Mouse (Mus musculus) CH12.LX (cell line): ENCODE data around the gene Gpr146. TPM values are rescaled to one million over a fixed set of nuclear protein-coding genes. Genes with fewer than 3 reads are reported as not detected.

Source experiments
- DNase-seq: peaks from one replicate; pipeline ENCODE4 v3.0.0-alpha.2; 2013; ENCODE audit errors: extremely low read depth
- H3K27ac ChIP-seq: 2 replicates; pipeline ENCODE4 v1.5.1; 2012; ENCODE audit warnings: low read depth, mild to moderate bottlenecking, control low read depth, moderate library complexity; ENCODE audit not compliant: insufficient read depth
- H3K27me3 ChIP-seq: replicated peaks from 2 replicates; pipeline ENCODE3; 2012; ENCODE audit warnings: inconsistent platforms
- H3K36me3 ChIP-seq, 2 experiments: replicated peaks in 1 of 2; 2 replicates each; pipeline versions ENCODE3 to v1.6.1; 2012; ENCODE audit warnings: inconsistent platforms in 1 of 2, low read length in 1 of 2, mild to moderate bottlenecking in 1 of 2, mixed read lengths in 1 of 2, moderate library complexity in 1 of 2; ENCODE audit not compliant: control insufficient read depth in 1 of 2, insufficient read depth in 1 of 2
- H3K4me1 ChIP-seq, 2 experiments: 2 replicates each; pipeline ENCODE4 v1.6.1; 2012; ENCODE audit warnings: inconsistent platforms in 1 of 2, moderate library complexity in 1 of 2; ENCODE audit not compliant: insufficient read depth in 2 of 2, control insufficient read depth in 1 of 2
- H3K4me2 ChIP-seq: 2 replicates; pipeline ENCODE4 v1.6.1; 2012; ENCODE audit warnings: low read depth, mild to moderate bottlenecking, control low read depth; ENCODE audit not compliant: poor library complexity, insufficient read depth, severe bottlenecking
- H3K4me3 ChIP-seq, 3 experiments: fragments of 150-350 bp in 1 of 3; sonication (generic) in 1 of 3; replicated peaks in 1 of 3; 2 replicates each; pipeline versions ENCODE3 to v1.5.1; 2011 to 2012; ENCODE audit warnings: low read depth in 2 of 3, low read length in 2 of 3, mild to moderate bottlenecking in 2 of 3, moderate library complexity in 2 of 3, control low read depth in 1 of 3, improper control_type of control experiment in 1 of 3, inconsistent platforms in 1 of 3, mixed read lengths in 1 of 3; ENCODE audit not compliant: poor library complexity in 1 of 3
- H3K79me2 ChIP-seq: replicated peaks from 2 replicates; pipeline ENCODE4 v1.6.1; 2012; ENCODE audit warnings: mild to moderate bottlenecking, moderate library complexity; ENCODE audit not compliant: control insufficient read depth, poor library complexity, insufficient read depth, severe bottlenecking; ENCODE audit errors: extremely low read depth
- H3K9ac ChIP-seq: 2 replicates; pipeline ENCODE4 v1.6.1; 2012; ENCODE audit warnings: low read depth, mild to moderate bottlenecking, control low read depth, moderate library complexity; ENCODE audit not compliant: insufficient read depth
- H3K9me3 ChIP-seq: replicated peaks from 2 replicates; pipeline ENCODE3; 2012; ENCODE audit warnings: low read length, inconsistent platforms, mixed read lengths
- CHD1 ChIP-seq: IDR thresholded peaks from 2 replicates; pipeline ENCODE4 v1.6.1; 2012; ENCODE audit warnings: low read depth, low read length, improper control_type of control experiment, inconsistent platforms
- CHD2 ChIP-seq: IDR thresholded peaks from 2 replicates; pipeline ENCODE4 v1.6.1; 2011; ENCODE audit warnings: low read length, improper control_type of control experiment
- CTCF ChIP-seq, 2 experiments: IDR thresholded peaks in 1 of 2; conservative IDR thresholded peaks in 1 of 2; 2 replicates each; pipeline ENCODE4 v1.5.1; 2011 to 2012; ENCODE audit warnings: low read depth in 2 of 2, low read length in 2 of 2, improper control_type of control experiment in 1 of 2, inconsistent platforms in 1 of 2, mild to moderate bottlenecking in 1 of 2, moderate library complexity in 1 of 2
- ELF1 ChIP-seq: IDR thresholded peaks from 2 replicates; pipeline ENCODE4 v1.6.1; 2014; ENCODE audit warnings: low read depth, mild to moderate bottlenecking, inconsistent platforms, low read length, improper control_type of control experiment
- EP300 ChIP-seq: IDR thresholded peaks from 2 replicates; pipeline ENCODE4 v1.6.1; 2011; ENCODE audit warnings: low read length, improper control_type of control experiment
- ETS1 ChIP-seq: conservative IDR thresholded peaks from 2 replicates; pipeline ENCODE4 v1.6.1; 2012; ENCODE audit warnings: low read depth, mild to moderate bottlenecking, inconsistent platforms, low read length, improper control_type of control experiment, moderate library complexity
- GABPA ChIP-seq: IDR thresholded peaks from 2 replicates; pipeline ENCODE4 v1.6.1; 2012; ENCODE audit warnings: low read depth, low read length, improper control_type of control experiment, inconsistent platforms; ENCODE audit not compliant: insufficient replicate concordance
- HCFC1 ChIP-seq: IDR thresholded peaks from 2 replicates; pipeline ENCODE4 v1.6.1; 2012; ENCODE audit warnings: low read depth, mild to moderate bottlenecking, inconsistent platforms, low read length, improper control_type of control experiment
- JUND ChIP-seq: conservative IDR thresholded peaks from 2 replicates; pipeline ENCODE4 v1.6.1; 2011; ENCODE audit warnings: low read depth, low read length, improper control_type of control experiment
- KAT2A ChIP-seq: IDR thresholded peaks from 2 replicates; pipeline ENCODE4 v1.6.1; 2012; ENCODE audit warnings: low read length, improper control_type of control experiment, inconsistent platforms; ENCODE audit not compliant: insufficient replicate concordance
- MAFK ChIP-seq: IDR thresholded peaks from 2 replicates; pipeline ENCODE4 v1.6.1; 2011; ENCODE audit warnings: low read length, improper control_type of control experiment; ENCODE audit not compliant: insufficient replicate concordance
- MAZ ChIP-seq: IDR thresholded peaks from 2 replicates; pipeline ENCODE4 v1.6.1; 2012; ENCODE audit warnings: low read depth, mild to moderate bottlenecking, inconsistent platforms, low read length, improper control_type of control experiment, moderate library complexity
- MEF2A ChIP-seq: IDR thresholded peaks from 2 replicates; pipeline ENCODE4 v1.6.1; 2014; ENCODE audit warnings: low read depth, mild to moderate bottlenecking, inconsistent platforms, low read length, improper control_type of control experiment, borderline replicate concordance
- MYC ChIP-seq: IDR thresholded peaks from 2 replicates; pipeline ENCODE4 v1.6.1; 2011; ENCODE audit warnings: low read depth, mild to moderate bottlenecking, improper control_type of control experiment, low read length
- POLR2A ChIP-seq: IDR thresholded peaks from 2 replicates; pipeline ENCODE4 v1.6.1; 2011; ENCODE audit warnings: low read depth, mild to moderate bottlenecking, improper control_type of control experiment, low read length
- RCOR1 ChIP-seq: conservative IDR thresholded peaks from 2 replicates; pipeline ENCODE4 v1.6.1; 2012; ENCODE audit warnings: low read depth, mild to moderate bottlenecking, inconsistent platforms, low read length, improper control_type of control experiment
- SMC3 ChIP-seq: IDR thresholded peaks from 2 replicates; pipeline ENCODE4 v1.6.1; 2011; ENCODE audit warnings: low read depth, low read length, improper control_type of control experiment
- TBP ChIP-seq: conservative IDR thresholded peaks from 2 replicates; pipeline ENCODE4 v1.6.1; 2011; ENCODE audit warnings: low read depth, low read length, improper control_type of control experiment
- USF1 ChIP-seq: IDR thresholded peaks from 2 replicates; pipeline ENCODE4 v1.6.1; 2014; ENCODE audit warnings: low read depth, mild to moderate bottlenecking, inconsistent platforms, low read length, improper control_type of control experiment
- USF2 ChIP-seq: conservative IDR thresholded peaks from 2 replicates; pipeline ENCODE4 v1.6.1; 2011; ENCODE audit warnings: low read depth, low read length, improper control_type of control experiment
- ZMIZ1 ChIP-seq: IDR thresholded peaks from 2 replicates; pipeline ENCODE4 v1.6.1; 2012; ENCODE audit warnings: low read depth, mild to moderate bottlenecking, inconsistent platforms, low read length, improper control_type of control experiment
- ZNF384 ChIP-seq: IDR thresholded peaks from 2 replicates; pipeline ENCODE4 v1.6.1; 2012; ENCODE audit warnings: low read depth, low read length, improper control_type of control experiment, inconsistent platforms
- dilution Hi-C: fragments of 300-500 bp; cut with MboI; formaldehyde crosslinking; loops from 2 replicates; pipeline ENCODE4 v1.14.3; 2020; ENCODE audit warnings: low sequenced_read_pairs; ENCODE audit not compliant: extremely low pct_unique_long_range_greater_than_20kb, extremely low pct_ligation_motif_present
- in situ Hi-C: fragments of 300-500 bp; cut with MboI; formaldehyde crosslinking; loops from 3 replicates; pipeline ENCODE4 v1.14.3; 2019; ENCODE audit warnings: low sequenced_read_pairs, low pct_ligation_motif_present, low pct_unique_long_range_greater_than_20kb, mixed read lengths
- polyA plus RNA-seq: library from polyadenylated mRNA; unstranded; fragments of >175 nt; gene quantifications from 2 replicates; pipeline ENCODE4 v1.2.1, GENCODE M21; 2012; ENCODE audit warnings: low read depth; ENCODE audit not compliant: insufficient read length
- total RNA-seq, 2 experiments: library from RNA; depleted of rRNA; stranded (reverse); fragments of 300-350 nt in 1 of 2; fragments of >200 nt in 1 of 2; gene quantifications; 2 replicates each; pipeline ENCODE4 v1.2.3; 2012 to 2014

Gpr146 gene
- total and polyA plus RNA-seq, 3 experiments: 0.13 TPM; not detected in 2

GRCm38 (mm10) chr5:139382760-139383159 is 5.3 kb downstream of the Gpr146 start:
- Histone ChIP-seq H3K27me3 (no peaks in the 10 kb centered on the region), H3K79me2 (no peaks in the 10 kb centered on the region), H3K9me3 (no peaks in the 10 kb centered on the region), H3K4me1 (peaks cover 0 to 24% of the 10 kb centered on the region in 2 experiments; a peak in 2 of 4 replicates), H3K36me3 (peaks cover 0 to 37% of the 10 kb centered on the region in 2 experiments), H3K4me3 (no peak overlapping the region), H3K9ac (no peak overlapping the region), H3K27ac (no peak overlapping the region), H3K4me2 (no peak overlapping the region)
- DNase-seq: peak; percentile 19
- no peak for TF ChIP-seq EP300
- TF ChIP-seq TBP: no peak
- no peak for TF ChIP-seq USF1
- no peak for TF ChIP-seq MAFK
- TF ChIP-seq CTCF (conservative IDR thresholded peaks at IDR 0.05 in 1 of 2, IDR thresholded peaks at IDR 0.05 in 1 of 2; ENCODE audit: low read depth in 2 of 2, low read length in 2 of 2): no peak
- no peak for TF ChIP-seq ZMIZ1
- TF ChIP-seq CHD1: no peak
- no peak for TF ChIP-seq CHD2
- TF ChIP-seq MYC: no peak
- TF ChIP-seq MEF2A: no peak
- TF ChIP-seq GABPA: no peak
- no peak for TF ChIP-seq HCFC1
- TF ChIP-seq ETS1: no peak
- no peak for TF ChIP-seq USF2
- no peak for TF ChIP-seq KAT2A
- TF ChIP-seq JUND: no peak
- in situ Hi-C loops: no loop called here
- dilution Hi-C loops: no loop called here

GRCm38 (mm10) chr5:139383234-139383633 is 5.7 kb downstream of the Gpr146 start:
- in situ Hi-C loops: no loop called here
- H3K9ac ChIP-seq: no peak overlapping the region

More at GRCm38 (mm10) chr5:139383234-139383633, 5.7 kb downstream of the Gpr146 start:
- DNase-seq: no peak
- no peaks in the 10 kb centered on the region for H3K27me3 ChIP-seq
- H3K27ac ChIP-seq: no peak overlapping the region
- dilution Hi-C loops: no loop called here
- H3K36me3 ChIP-seq: peaks cover 0 to 36% of the 10 kb centered on the region in 2 experiments
- H3K4me2 ChIP-seq: no peak overlapping the region
- H3K4me1 ChIP-seq: peaks cover 0 to 29% of the 10 kb centered on the region in 2 experiments; a peak in 2 of 4 replicates
- TF ChIP-seq ELF1 (no peak), ETS1 (no peak), ZNF384 (no peak), USF2 (no peak), MYC (no peak), RCOR1 (no peak), MAZ (no peak), HCFC1 (no peak), POLR2A (no peak), SMC3 (no peak)
- TF ChIP-seq, all 38 proteins: peak for 0
- H3K79me2 ChIP-seq: no peaks in the 10 kb centered on the region
- no peaks in the 10 kb centered on the region for H3K9me3 ChIP-seq
- H3K4me3 ChIP-seq: no peak overlapping the region
